In the genomic region with DNA sequence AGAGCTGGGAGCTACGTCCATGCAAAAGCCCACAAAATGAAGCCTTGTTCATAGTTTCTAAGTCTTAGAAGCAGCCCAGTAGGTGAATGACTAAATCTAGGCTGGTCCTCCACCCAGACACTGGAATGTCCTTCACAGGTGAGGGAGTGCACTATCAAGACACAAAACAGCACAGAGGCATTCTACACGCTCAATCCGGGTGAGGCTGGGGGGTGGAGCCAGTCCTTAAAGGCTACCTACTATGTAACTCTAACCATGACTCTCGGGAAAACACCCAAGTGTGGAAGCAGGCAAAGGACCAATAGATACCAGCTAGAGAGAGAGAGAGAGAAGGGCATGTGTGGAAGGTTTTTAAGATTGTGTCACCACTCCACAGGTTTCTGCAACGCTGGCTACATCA, we compare ENCODE assay signal across 25 mouse cellular contexts. TPM values are rescaled to one million over a fixed set of nuclear protein-coding genes. Genes with fewer than 3 reads are reported as not detected.
DNase-seq lines count a peak whose midpoint lies in the region; ATAC-seq and TF ChIP-seq lines count a peak whose summit lies in the region.
"Had no signal": no experiment of that assay in that cellular context is flagged by ENCODE, and none has a peak within 500 bp of the region (broad histone marks: within the 10 kb centered on the region; RNA-seq: fewer than 3 reads in every experiment).

No protein-coding gene starts in this region.

- H3K4me2 ChIP-seq in lung, postnatal 0 days (replicated peaks; ENCODE audit: low read depth, low read length) = no peak overlapping the region
- H3K4me2 ChIP-seq: embryonic facial prominence, embryonic 12.5 days; forebrain, embryonic 13.5 days; forebrain, embryonic 15.5 days had no signal

- H3K27me3 ChIP-seq in lung, postnatal 0 days (replicated peaks; ENCODE audit: insufficient read depth, low read length) = no peaks in the 10 kb centered on the region
- H3K27me3 ChIP-seq: embryonic facial prominence, embryonic 12.5 days; forebrain, embryonic 13.5 days; forebrain, embryonic 15.5 days; Patski had no signal

- H3K9ac ChIP-seq in lung, postnatal 0 days (replicated peaks; ENCODE audit: low read depth) = no peak overlapping the region
- H3K9ac ChIP-seq: embryonic facial prominence, embryonic 12.5 days; forebrain, embryonic 13.5 days; forebrain, embryonic 15.5 days had no signal

- no peak for TF ChIP-seq CTCF in lung, postnatal 0 days (IDR thresholded peaks at IDR 0.05)

- H3K27ac ChIP-seq in lung, postnatal 0 days (ENCODE audit: low read length) = no peak overlapping the region; the same call in 1 of the 2 replicates
- H3K27ac ChIP-seq: embryonic facial prominence, embryonic 10.5 days; embryonic facial prominence, embryonic 12.5 days; forebrain, embryonic 13.5 days; forebrain, embryonic 15.5 days had no signal

- DNase-seq in heart, adult 18-20 months = peak; percentile 13 to 25
- no peak for DNase-seq in heart, postnatal 36 days
- DNase-seq in heart, adult 9 months (ENCODE audit: low spot score in 2 of 2) = peak; percentile 10 to 15
- DNase-seq in heart, postnatal 25 days (ENCODE audit: low spot score) = no peak
- DNase-seq in lung, postnatal 0 days (ENCODE audit: low spot score) = peak; percentile 60
- DNase-seq in lung, postnatal 4 days = no peak
- DNase-seq: adrenal gland, adult 8-10 months; adrenal gland, postnatal 14 days; adrenal gland, postnatal 36 days; B cell, adult 2 months; cerebellum, adult 11-12 months; cerebellum, adult 2 months; cerebellum, adult 9-10 months; cerebellum, postnatal 10 days; cerebellum, postnatal 25 days had no signal

- peak; percentile 59 for ATAC-seq in lung, postnatal 0 days
- ATAC-seq: activated CD4-positive, CD25-positive, alpha-beta regulatory T cell, adult 4 months; CD4-positive, CD25-positive, alpha-beta regulatory T cell, adult 4 months; forebrain, embryonic 13.5 days; forebrain, embryonic 15.5 days; Patski had no signal

- H3K9me3 ChIP-seq in lung, postnatal 0 days (ENCODE audit: low read length) = no peaks in the 10 kb centered on the region
- H3K9me3 ChIP-seq: embryonic facial prominence, embryonic 10.5 days; embryonic facial prominence, embryonic 12.5 days; forebrain, embryonic 13.5 days; forebrain, embryonic 15.5 days; G1E had no signal

- intact Hi-C loops in heart, postnatal 36 days (cut with DNase I) = no loop called here
- intact Hi-C loops in heart, postnatal 25 days (cut with DNase I) = no loop called here

- peak; percentile 69; the same call in 1 of the 2 replicates for TF ChIP-seq EP300 in lung, postnatal 0 days (IDR thresholded peaks at IDR 0.05)

- 64% methylated on average over 5 of the region's 5 CpGs for WGBS in lung, postnatal 0 days

- H3K36me3 ChIP-seq in lung, postnatal 0 days (ENCODE audit: insufficient read depth, low read length) = no peaks in the 10 kb centered on the region
- H3K36me3 ChIP-seq: embryonic facial prominence, embryonic 10.5 days; embryonic facial prominence, embryonic 12.5 days; forebrain, embryonic 15.5 days; G1E had no signal

- no peak overlapping the region for H3K4me3 ChIP-seq in lung, postnatal 0 days (ENCODE audit: low read depth, low read length)
- H3K4me3 ChIP-seq: embryonic facial prominence, embryonic 10.5 days; embryonic facial prominence, embryonic 12.5 days; forebrain, embryonic 13.5 days; forebrain, embryonic 15.5 days had no signal

- H3K4me1 ChIP-seq in lung, postnatal 0 days (ENCODE audit: insufficient read depth, low read depth, low read length) = peaks cover 6% of the 10 kb centered on the region; the same call in 1 of the 2 replicates
- H3K4me1 ChIP-seq: forebrain, embryonic 13.5 days; forebrain, embryonic 15.5 days had no signal

RNA-seq across cellular contexts. Expression of a gene that starts 41.7 kb away (rescaled TPM):
- not detected for total RNA-seq in heart, adult 18-20 months (2021)
- total RNA-seq in heart, postnatal 36 days (2021) = not detected
- total RNA-seq in heart, postnatal 25 days (2021) = not detected
- polyA plus RNA-seq in lung, postnatal 0 days (2015; fragmentation: Nextera tagmentation; extraction: Ambion mirVana) = 31.6 and 47.5 TPM in 2 replicates
- total RNA-seq: adrenal gland, adult 18-20 months; adrenal gland, adult 8-10 months; adrenal gland, postnatal 14 days; CH12.LX had no signal
- polyA plus RNA-seq: activated CD4-positive, CD25-positive, alpha-beta regulatory T cell, adult 4 months; CD4-positive, CD25-positive, alpha-beta regulatory T cell, adult 4 months; G1E; Patski had no signal

RNA-seq across cellular contexts. Expression of a gene that starts 50.6 kb away (rescaled TPM):
- total RNA-seq in heart, adult 18-20 months (2021) = 10 to 100 TPM; 80.8 to 88.3 TPM
- total RNA-seq in heart, postnatal 36 days (2021) = 10 to 100 TPM; 76.2 to 84.5 TPM
- 10 to 100 TPM; 75.9 to 77.2 TPM for total RNA-seq in heart, postnatal 25 days (2021)
- polyA plus RNA-seq in lung, postnatal 0 days (2015; fragmentation: Nextera tagmentation; extraction: Ambion mirVana) = 131 and 132 TPM in 2 replicates

Comparison
In these comparisons a context has a peak if more than half of its experiments do, and no peak if none do; other contexts are left out.
1. DNase-seq: peak in heart, adult 18-20 months (2 of 2), heart, adult 9 months (2 of 2) and lung, postnatal 0 days (single experiment); none in heart, postnatal 36 days (0 of 2), heart, postnatal 25 days (single experiment) and lung, postnatal 4 days (0 of 2).